Mouse (Mus musculus) kidney, postnatal 10 days (tissue): Measurements from ENCODE around the gene Sh3d19.
"Not testable (repeated sequence)": the region's sequence is repeated elsewhere in the genome, so short reads cannot be mapped to it uniquely, and the experiment has no call there.

Source experiments
- DNase-seq: peaks from one replicate; pipeline ENCODE4 v3.0.0; 2021; ENCODE audit warnings: mixed read lengths

The Sh3d19 gene

GRCm38 (mm10) chr3:85981761-85982160 is 10.9 kb downstream of the Sh3d19 start:
- not testable (repeated sequence) for DNase-seq

- DNase-seq: no peak
Observed at GRCm38 (mm10) chr3:85984537-85984936, 13.6 kb downstream of the Sh3d19 start.

GRCm38 (mm10) chr3:85987225-85987624 is 16.3 kb downstream of the Sh3d19 start:
- no peak for DNase-seq

GRCm38 (mm10) chr3:85991140-85991801 is 20.4 kb downstream of the Sh3d19 start:
- no peak for DNase-seq

GRCm38 (mm10) chr3:85991802-85992156 is 20.9 kb downstream of the Sh3d19 start:
- DNase-seq: no peak

- DNase-seq: no peak
Observed at GRCm38 (mm10) chr3:85993744-85994143, 22.8 kb downstream of the Sh3d19 start.

GRCm38 (mm10) chr3:85994645-85995044 is 23.7 kb downstream of the Sh3d19 start:
- DNase-seq: no peak

GRCm38 (mm10) chr3:86001271-86001670 is 30.4 kb downstream of the Sh3d19 start:
- DNase-seq: no peak

GRCm38 (mm10) chr3:86002423-86002822 is 31.5 kb downstream of the Sh3d19 start, which contains the start of gene Prss48:
Prss48 (minus strand) TSS chr3:86002491.
- peak; percentile 34 for DNase-seq

- DNase-seq: no peak
Observed at GRCm38 (mm10) chr3:86002940-86003339, 32.0 kb downstream of the Sh3d19 start.

GRCm38 (mm10) chr3:86004751-86005150 is 33.8 kb downstream of the Sh3d19 start:
- DNase-seq: no peak

- DNase-seq: peak; percentile 39
Observed at GRCm38 (mm10) chr3:86010618-86011017, 39.7 kb downstream of the Sh3d19 start.

- DNase-seq: no peak
Observed at GRCm38 (mm10) chr3:86011373-86011772, 40.5 kb downstream of the Sh3d19 start.

- DNase-seq: peak; percentile 55
Observed at GRCm38 (mm10) chr3:86011833-86012232, 40.9 kb downstream of the Sh3d19 start.

- DNase-seq: no peak
Observed at GRCm38 (mm10) chr3:86013837-86014236, 42.9 kb downstream of the Sh3d19 start.

GRCm38 (mm10) chr3:86016965-86017364 is 46.1 kb downstream of the Sh3d19 start:
- no peak for DNase-seq

GRCm38 (mm10) chr3:86017484-86017883 is 46.6 kb downstream of the Sh3d19 start:
- no peak for DNase-seq

- no peak for DNase-seq
Observed at GRCm38 (mm10) chr3:86020921-86021650, 50.2 kb downstream of the Sh3d19 start.

- no peak for DNase-seq
Observed at GRCm38 (mm10) chr3:86021651-86022050, 50.7 kb downstream of the Sh3d19 start.

GRCm38 (mm10) chr3:86024065-86024795 is 53.3 kb downstream of the Sh3d19 start:
- DNase-seq: no peak

- no peak for DNase-seq
Observed at GRCm38 (mm10) chr3:86025341-86026137, 54.6 kb downstream of the Sh3d19 start.

GRCm38 (mm10) chr3:86028658-86029375 is 57.9 kb downstream of the Sh3d19 start:
- DNase-seq: no peak
